Mouse (Mus musculus): ENCODE results near the gene Sh3d19. TPM values are rescaled to one million over a fixed set of nuclear protein-coding genes. Genes with fewer than 3 reads are reported as not detected.

Gene Sh3d19
- total and polyA plus RNA-seq, 3 experiments = 0.16 to 0.76 (median 0.33) TPM

GRCm38 (mm10) chr3:86069646-86070250, 98.8 kb downstream of the Sh3d19 start:
- TF ChIP-seq CHD2 (IDR thresholded peaks at IDR 0.05; ENCODE audit: low read length) (no peak), USF1 (IDR thresholded peaks at IDR 0.05; ENCODE audit: low read depth, low read length) (peak; percentile 35), SIN3A (IDR thresholded peaks at IDR 0.05; ENCODE audit: low read length) (no peak), RAD21 (IDR thresholded peaks at IDR 0.05; ENCODE audit: low read depth, low read length) (peak; percentile 45), EP300 (IDR thresholded peaks at IDR 0.05; ENCODE audit: low read length) (no peak), ZC3H11A (IDR thresholded peaks at IDR 0.05; ENCODE audit: low read depth, low read length) (no peak), CTCF (conservative IDR thresholded peaks at IDR 0.05 in 1 of 2, IDR thresholded peaks at IDR 0.05 in 1 of 2; ENCODE audit: low read depth in 2 of 2, low read length in 2 of 2) (peak; percentile 12 to 62; a peak in 2 of 4 replicates), SMC3 (IDR thresholded peaks at IDR 0.05; ENCODE audit: low read depth, low read length) (peak; percentile 55), POLR2AphosphoS2 (IDR thresholded peaks at IDR 0.05; ENCODE audit: low read depth, low read length) (no peak), USF2 (conservative IDR thresholded peaks at IDR 0.05; ENCODE audit: low read depth, low read length) (peak; percentile 52)
- peaks cover 0 to 3% of the 10 kb centered on the region in 2 experiments; a peak in 1 of 4 replicates for H3K4me1 ChIP-seq (ENCODE audit: control insufficient read depth in 1 of 2, insufficient read depth in 2 of 2)
- dilution Hi-C loops (cut with MboI; ENCODE audit: extremely low pct_ligation_motif_present, extremely low pct_unique_long_range_greater_than_20kb, low sequenced_read_pairs) = no loop called here
- H3K27me3 ChIP-seq (replicated peaks) = no peaks in the 10 kb centered on the region
- in situ Hi-C loops (cut with MboI; ENCODE audit: low pct_ligation_motif_present, low pct_unique_long_range_greater_than_20kb, low sequenced_read_pairs) = no loop called here
- H3K9me3 ChIP-seq (replicated peaks; ENCODE audit: low read length) = no peaks in the 10 kb centered on the region
- no peaks in the 10 kb centered on the region for H3K79me2 ChIP-seq (replicated peaks; ENCODE audit: control insufficient read depth, extremely low read depth, insufficient read depth, poor library complexity, severe bottlenecking)
- H3K9ac ChIP-seq (ENCODE audit: insufficient read depth, low read depth) = no peak overlapping the region
- DNase-seq (ENCODE audit: extremely low read depth) = peak; percentile 12
- H3K27ac ChIP-seq (ENCODE audit: insufficient read depth, low read depth) = no peak overlapping the region
- no peak overlapping the region for H3K4me2 ChIP-seq (ENCODE audit: insufficient read depth, low read depth, poor library complexity, severe bottlenecking)
- no peak overlapping the region for H3K4me3 ChIP-seq (replicated peaks in 1 of 3; ENCODE audit: low read depth in 2 of 3, low read length in 2 of 3, poor library complexity in 1 of 3)
- H3K36me3 ChIP-seq (replicated peaks in 1 of 2; ENCODE audit: control insufficient read depth in 1 of 2, insufficient read depth in 1 of 2, low read length in 1 of 2) = no peaks in the 10 kb centered on the region

GRCm38 (mm10) chr3:86070799-86071198, 99.9 kb downstream of the Sh3d19 start:
- H3K9ac ChIP-seq (ENCODE audit: insufficient read depth, low read depth) = no peak overlapping the region
- dilution Hi-C loops (cut with MboI; ENCODE audit: extremely low pct_ligation_motif_present, extremely low pct_unique_long_range_greater_than_20kb, low sequenced_read_pairs) (no loop called here), in situ Hi-C loops (cut with MboI; ENCODE audit: low pct_ligation_motif_present, low pct_unique_long_range_greater_than_20kb, low sequenced_read_pairs) (no loop called here)
- no peak overlapping the region for H3K4me2 ChIP-seq (ENCODE audit: insufficient read depth, low read depth, poor library complexity, severe bottlenecking)
- H3K36me3 ChIP-seq (replicated peaks in 1 of 2; ENCODE audit: control insufficient read depth in 1 of 2, insufficient read depth in 1 of 2, low read length in 1 of 2) = no peaks in the 10 kb centered on the region
- H3K79me2 ChIP-seq (replicated peaks; ENCODE audit: control insufficient read depth, extremely low read depth, insufficient read depth, poor library complexity, severe bottlenecking) = no peaks in the 10 kb centered on the region
- no peak overlapping the region for H3K27ac ChIP-seq (ENCODE audit: insufficient read depth, low read depth)
- H3K9me3 ChIP-seq (replicated peaks; ENCODE audit: low read length) = no peaks in the 10 kb centered on the region
- TF ChIP-seq BHLHE40 (IDR thresholded peaks at IDR 0.05; ENCODE audit: low read depth, low read length) = no peak
- TF ChIP-seq NELFE (IDR thresholded peaks at IDR 0.05; ENCODE audit: low read depth, low read length) = no peak
- no peak for TF ChIP-seq HCFC1 (IDR thresholded peaks at IDR 0.05; ENCODE audit: low read depth, low read length)
- TF ChIP-seq POLR2AphosphoS2 (IDR thresholded peaks at IDR 0.05; ENCODE audit: low read depth, low read length) = no peak
- no peak for TF ChIP-seq USF2 (conservative IDR thresholded peaks at IDR 0.05; ENCODE audit: low read depth, low read length)
- TF ChIP-seq MAFK (IDR thresholded peaks at IDR 0.05; ENCODE audit: insufficient replicate concordance, low read length) = no peak
- no peak for TF ChIP-seq ZKSCAN1 (IDR thresholded peaks at IDR 0.05; ENCODE audit: borderline replicate concordance, low read depth, low read length)
- no peak for TF ChIP-seq MXI1 (IDR thresholded peaks at IDR 0.05; ENCODE audit: low read depth, low read length)
- no peak for TF ChIP-seq E2F4 (IDR thresholded peaks at IDR 0.05; ENCODE audit: insufficient replicate concordance, low read depth, low read length)
- no peak for TF ChIP-seq UBTF (IDR thresholded peaks at IDR 0.05; ENCODE audit: low read depth, low read length)
- H3K4me3 ChIP-seq (replicated peaks in 1 of 3; ENCODE audit: low read depth in 2 of 3, low read length in 2 of 3, poor library complexity in 1 of 3) = no peak overlapping the region
- DNase-seq (ENCODE audit: extremely low read depth) = no peak
- peaks cover 0 to 3% of the 10 kb centered on the region in 2 experiments; a peak in 1 of 4 replicates for H3K4me1 ChIP-seq (ENCODE audit: control insufficient read depth in 1 of 2, insufficient read depth in 2 of 2)
- H3K27me3 ChIP-seq (replicated peaks) = no peaks in the 10 kb centered on the region
